Mouse (Mus musculus): ENCODE measurements at regions not wholly inside any gene's neighbourhood (a gene's known extent, or its start where the extent isn't known, plus 50 kb on each side); places are given as distances from the start of the nearest gene placed in this dataset.

- TF ChIP-seq EP300 (IDR thresholded peaks at IDR 0.05; ENCODE audit: insufficient read depth, low read depth, low read length) (no peak), CTCF (IDR thresholded peaks at IDR 0.05) (no peak), POLR2A (IDR thresholded peaks at IDR 0.05; ENCODE audit: insufficient read depth, low read depth, low read length) (no peak)
These were observed 430.5 kb upstream of the Prickle1 start for GRCm38 (mm10) chr15:94025996-94026696.
